Mouse (Mus musculus): ENCODE results near the gene Col6a3. TPM values are rescaled to one million over a fixed set of nuclear protein-coding genes. Genes with fewer than 3 reads are reported as not detected.

Gene Col6a3
- polyA plus RNA-seq, 1 experiment from 2014 or later, result 63.0 TPM

DNA sequence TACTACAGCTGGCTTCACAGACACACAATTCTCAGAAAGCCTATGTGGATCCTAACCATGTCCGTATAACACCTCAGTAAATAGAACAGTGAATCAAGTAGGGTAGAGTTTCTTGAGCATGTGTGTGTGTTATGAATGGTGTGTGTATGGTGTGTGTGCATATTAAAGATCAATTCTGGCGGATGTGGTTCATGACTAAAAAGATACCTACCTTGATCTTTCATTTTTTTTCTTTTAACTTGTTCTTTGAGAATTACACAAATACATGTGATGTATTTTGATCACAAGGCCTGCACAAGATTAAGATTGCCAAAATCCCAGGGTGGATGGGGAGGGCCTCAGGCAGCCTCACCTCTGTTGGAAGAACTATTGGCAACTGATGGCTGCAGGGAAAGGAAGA lies 104.9 kb downstream of the Col6a3 start:
- Histone ChIP-seq H3K27ac (ENCODE audit: low read depth) (no peak overlapping the region), H3K4me1 (ENCODE audit: insufficient read depth) (peaks cover 9% of the 10 kb centered on the region; the same call in 1 of the 2 replicates), H3K36me3 (ENCODE audit: insufficient read depth) (no peaks in the 10 kb centered on the region), H3K9ac (no peak overlapping the region), H3K4me3 (ENCODE audit: low read depth, low read length) (no peak overlapping the region), H3K9me3 (ENCODE audit: low read depth, low read length) (no peaks in the 10 kb centered on the region), H3K27me3 (ENCODE audit: insufficient read depth, low read length) (no peaks in the 10 kb centered on the region), H3K4me2 (no peak overlapping the region)
- DNase-seq (no peak), ATAC-seq (ENCODE audit: insufficient read depth) (no peak)
- WGBS, result 93% methylated on average over 2 of the region's 2 CpGs
- no peak for TF ChIP-seq CTCF (IDR thresholded peaks at IDR 0.05; ENCODE audit: low read depth)

DNA sequence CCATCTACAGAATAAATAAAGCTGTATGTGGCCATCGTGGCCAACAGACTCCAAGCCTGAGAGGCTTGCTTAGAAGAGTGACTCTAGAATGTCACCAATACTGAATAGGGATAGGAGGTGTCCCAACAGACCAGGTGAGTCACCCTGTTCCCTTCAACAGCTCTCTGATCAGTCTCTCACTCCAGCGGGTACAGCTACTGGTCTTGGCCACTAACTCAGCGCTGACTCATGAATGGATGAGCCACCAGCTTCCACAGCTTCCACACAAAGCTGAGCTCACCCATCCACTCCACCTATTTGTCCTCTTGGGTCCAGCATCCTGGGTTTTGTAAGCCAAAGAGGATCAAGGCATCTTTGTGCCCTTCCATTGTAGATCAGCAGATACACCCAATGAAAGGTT lies 114.3 kb downstream of the Col6a3 start:
- Histone ChIP-seq H3K27ac (ENCODE audit: low read depth) (no peak overlapping the region), H3K4me2 (no peak overlapping the region), H3K27me3 (ENCODE audit: insufficient read depth, low read length) (no peaks in the 10 kb centered on the region), H3K9me3 (ENCODE audit: low read depth, low read length) (no peaks in the 10 kb centered on the region), H3K4me3 (ENCODE audit: low read depth, low read length) (no peak overlapping the region), H3K4me1 (ENCODE audit: insufficient read depth) (peaks cover 12% of the 10 kb centered on the region), H3K9ac (no peak overlapping the region), H3K36me3 (ENCODE audit: insufficient read depth) (no peaks in the 10 kb centered on the region)
- TF ChIP-seq CTCF (IDR thresholded peaks at IDR 0.05; ENCODE audit: low read depth), result no peak
- DNase-seq, result no peak
- no peak for ATAC-seq (ENCODE audit: insufficient read depth)
- 83% methylated on average over 3 of the region's 3 CpGs for WGBS

- Histone ChIP-seq H3K27ac (ENCODE audit: low read depth) (no peak overlapping the region; the same call in 1 of the 2 replicates), H3K9ac (no peak overlapping the region), H3K36me3 (ENCODE audit: insufficient read depth) (no peaks in the 10 kb centered on the region), H3K27me3 (ENCODE audit: insufficient read depth, low read length) (no peaks in the 10 kb centered on the region), H3K4me1 (ENCODE audit: insufficient read depth) (peaks cover 4% of the 10 kb centered on the region; the same call in 1 of the 2 replicates), H3K9me3 (ENCODE audit: low read depth, low read length) (no peaks in the 10 kb centered on the region), H3K4me3 (ENCODE audit: low read depth, low read length) (no peak overlapping the region), H3K4me2 (no peak overlapping the region)
- TF ChIP-seq CTCF (IDR thresholded peaks at IDR 0.05; ENCODE audit: low read depth), result no peak
- DNase-seq (no peak), ATAC-seq (ENCODE audit: insufficient read depth) (no peak)
Measured at GRCm38 (mm10) chr1:90723754-90724153, 120.0 kb downstream of the Col6a3 start.

GRCm38 (mm10) chr1:90723325-90723724 lies 120.4 kb downstream of the Col6a3 start:
- no peak overlapping the region; the same call in 1 of the 2 replicates for H3K27ac ChIP-seq (ENCODE audit: low read depth)
- no peak for ATAC-seq (ENCODE audit: insufficient read depth)

GRCm38 (mm10) chr1:90722021-90722420 lies 121.8 kb downstream of the Col6a3 start:
- H3K4me1 ChIP-seq (ENCODE audit: insufficient read depth), result peaks cover 4% of the 10 kb centered on the region; the same call in 1 of the 2 replicates

More at GRCm38 (mm10) chr1:90723325-90723724, 120.4 kb downstream of the Col6a3 start:
- Histone ChIP-seq H3K4me1 (ENCODE audit: insufficient read depth) (peaks cover 4% of the 10 kb centered on the region; the same call in 1 of the 2 replicates), H3K4me3 (ENCODE audit: low read depth, low read length) (no peak overlapping the region), H3K36me3 (ENCODE audit: insufficient read depth) (no peaks in the 10 kb centered on the region), H3K9me3 (ENCODE audit: low read depth, low read length) (no peaks in the 10 kb centered on the region), H3K27me3 (ENCODE audit: insufficient read depth, low read length) (no peaks in the 10 kb centered on the region), H3K4me2 (no peak overlapping the region), H3K9ac (no peak overlapping the region)
- DNase-seq, result no peak
- TF ChIP-seq CTCF (IDR thresholded peaks at IDR 0.05; ENCODE audit: low read depth), result no peak

DNA sequence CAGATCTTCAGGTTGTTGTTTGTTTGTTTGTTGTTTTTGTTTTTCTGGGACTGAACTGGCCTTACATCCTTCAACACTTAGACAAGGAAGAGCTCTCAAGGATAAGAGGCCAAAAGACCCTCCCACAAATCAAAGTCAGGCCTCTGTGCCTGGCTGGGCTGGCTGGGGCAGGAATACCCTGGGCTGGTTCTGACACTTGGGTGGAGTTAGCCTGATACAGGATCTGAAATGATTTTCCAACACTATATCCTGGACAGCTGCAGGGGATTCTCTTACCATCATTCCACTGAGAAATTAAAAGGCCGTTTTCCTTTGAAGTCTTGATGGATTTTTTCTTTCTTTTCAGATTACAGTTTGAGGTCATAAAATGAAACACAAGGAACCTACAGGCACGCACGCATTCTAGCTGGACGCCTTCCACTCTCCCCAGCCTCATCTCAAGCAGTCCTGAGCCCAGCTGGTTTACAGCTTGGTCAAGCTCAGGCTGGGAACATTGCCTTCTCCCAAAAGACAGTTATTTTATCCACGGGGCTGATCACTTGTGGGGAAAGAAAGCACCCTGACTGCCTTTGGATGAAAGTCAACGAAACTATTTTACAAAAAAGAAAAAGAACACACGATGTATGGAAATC lies 123.0 kb downstream of the Col6a3 start:
- H3K4me2 ChIP-seq, result no peak overlapping the region
- H3K4me1 ChIP-seq (ENCODE audit: insufficient read depth), result peaks cover 4% of the 10 kb centered on the region; the same call in 1 of the 2 replicates
- no peaks in the 10 kb centered on the region for H3K36me3 ChIP-seq (ENCODE audit: insufficient read depth)
- H3K27ac ChIP-seq (ENCODE audit: low read depth), result peak overlapping the region; percentile 59
- no peak overlapping the region for H3K9ac ChIP-seq
- peak; percentile 69 for DNase-seq
- H3K4me3 ChIP-seq (ENCODE audit: low read depth, low read length), result no peak overlapping the region
- 31% methylated on average over 7 of the region's 7 CpGs for WGBS
- no peak for TF ChIP-seq CTCF (IDR thresholded peaks at IDR 0.05; ENCODE audit: low read depth)
- no peaks in the 10 kb centered on the region for H3K27me3 ChIP-seq (ENCODE audit: insufficient read depth, low read length)
- H3K9me3 ChIP-seq (ENCODE audit: low read depth, low read length), result no peaks in the 10 kb centered on the region
- ATAC-seq (ENCODE audit: insufficient read depth), result peak; percentile 54; the same call in 1 of the 2 replicates

More at GRCm38 (mm10) chr1:90722021-90722420, 121.8 kb downstream of the Col6a3 start:
- no peak overlapping the region for H3K9ac ChIP-seq
- no peaks in the 10 kb centered on the region for H3K36me3 ChIP-seq (ENCODE audit: insufficient read depth)
- no peaks in the 10 kb centered on the region for H3K27me3 ChIP-seq (ENCODE audit: insufficient read depth, low read length)
- TF ChIP-seq CTCF (IDR thresholded peaks at IDR 0.05; ENCODE audit: low read depth), result no peak
- no peak overlapping the region for H3K27ac ChIP-seq (ENCODE audit: low read depth)
- H3K4me2 ChIP-seq, result no peak overlapping the region
- no peaks in the 10 kb centered on the region for H3K9me3 ChIP-seq (ENCODE audit: low read depth, low read length)
- no peak overlapping the region for H3K4me3 ChIP-seq (ENCODE audit: low read depth, low read length)
- no peak for DNase-seq
- no peak for ATAC-seq (ENCODE audit: insufficient read depth)

GRCm38 (mm10) chr1:90718826-90719550 lies 124.8 kb downstream of the Col6a3 start:
- 54% methylated on average over 6 of the region's 6 CpGs for WGBS
- Histone ChIP-seq H3K4me3 (ENCODE audit: low read depth, low read length) (no peak overlapping the region), H3K4me1 (ENCODE audit: insufficient read depth) (peaks cover 4% of the 10 kb centered on the region; the same call in 1 of the 2 replicates), H3K27me3 (ENCODE audit: insufficient read depth, low read length) (no peaks in the 10 kb centered on the region), H3K4me2 (no peak overlapping the region), H3K9ac (no peak overlapping the region), H3K36me3 (ENCODE audit: insufficient read depth) (no peaks in the 10 kb centered on the region), H3K27ac (ENCODE audit: low read depth) (peak overlapping the region; percentile 14), H3K9me3 (ENCODE audit: low read depth, low read length) (no peaks in the 10 kb centered on the region)
- no peak for TF ChIP-seq CTCF (IDR thresholded peaks at IDR 0.05; ENCODE audit: low read depth)
- peak; percentile 49 for ATAC-seq (ENCODE audit: insufficient read depth)
- peak; percentile 73 for DNase-seq

All from lung, embryonic 14.5 days (tissue).